Mouse (Mus musculus) kidney, postnatal 14 days (tissue): ENCODE measurements around the gene Cyp3a13.
"Not testable (repeated sequence)": the region's sequence is repeated elsewhere in the genome, so short reads cannot be mapped to it uniquely, and the experiment has no call there.

Experiments used
- DNase-seq: peaks from one replicate; pipeline ENCODE4 v3.0.0; 2022; ENCODE audit warnings: mixed read lengths

The Cyp3a13 gene

GRCm38 (mm10) chr5:137871644-137872380 lies 49.6 kb downstream of the Cyp3a13 start, which contains the start of gene Pilrb2:
TSS of gene Pilrb2 (minus strand) at chr5:137871815.
- not testable (repeated sequence) for DNase-seq

- not testable (repeated sequence) for DNase-seq
These were observed 52.8 kb downstream of the Cyp3a13 start for GRCm38 (mm10) chr5:137868600-137868999.

GRCm38 (mm10) chr5:137864008-137864407 lies 57.4 kb downstream of the Cyp3a13 start:
- DNase-seq = not testable (repeated sequence)

GRCm38 (mm10) chr5:137857960-137858710 lies 63.3 kb downstream of the Cyp3a13 start, which contains the start of gene Pilrb1:
TSS of gene Pilrb1 (minus strand) at chr5:137858106.
- DNase-seq = not testable (repeated sequence)

- not testable (repeated sequence) for DNase-seq
These were observed 64.5 kb downstream of the Cyp3a13 start for GRCm38 (mm10) chr5:137856870-137857269.

GRCm38 (mm10) chr5:137854907-137855306 lies 66.5 kb downstream of the Cyp3a13 start:
- DNase-seq = not testable (repeated sequence)

- not testable (repeated sequence) for DNase-seq
These were observed 71.1 kb downstream of the Cyp3a13 start for GRCm38 (mm10) chr5:137850313-137850712.
